Mouse (Mus musculus) brown adipose tissue, adult 24 weeks (tissue): ENCODE measurements around the gene Pex26. TPM values are rescaled to one million over a fixed set of nuclear protein-coding genes. Genes with fewer than 3 reads are reported as not detected.

Source experiments
- H3K27ac ChIP-seq: fragments of 200-500 bp; replicated peaks from 2 replicates; pipeline ENCODE4 v1.5.1; 2012; ENCODE audit warnings: low read depth, mild to moderate bottlenecking, low read length
- H3K4me1 ChIP-seq: fragments of 200-500 bp; 2 replicates; pipeline ENCODE4 v1.6.1; 2012; ENCODE audit warnings: low read length, mixed read lengths; ENCODE audit not compliant: control insufficient read depth, insufficient read depth, insufficient read length
- H3K4me3 ChIP-seq: fragments of 200-500 bp; 2 replicates; pipeline ENCODE4 v1.5.1; 2012; ENCODE audit warnings: low read depth, mild to moderate bottlenecking, low read length, moderate library complexity; ENCODE audit not compliant: insufficient read depth
- polyA plus RNA-seq: library from polyadenylated mRNA; stranded (reverse); fragments of >200 nt; gene quantifications from 2 replicates; pipeline ENCODE4 v1.2.4, GENCODE M21; 2012; ENCODE audit not compliant: missing spikeins, insufficient read depth, insufficient read length

Gene Pex26
- polyA plus RNA-seq, 1 experiment: 4.1 TPM

DNA sequence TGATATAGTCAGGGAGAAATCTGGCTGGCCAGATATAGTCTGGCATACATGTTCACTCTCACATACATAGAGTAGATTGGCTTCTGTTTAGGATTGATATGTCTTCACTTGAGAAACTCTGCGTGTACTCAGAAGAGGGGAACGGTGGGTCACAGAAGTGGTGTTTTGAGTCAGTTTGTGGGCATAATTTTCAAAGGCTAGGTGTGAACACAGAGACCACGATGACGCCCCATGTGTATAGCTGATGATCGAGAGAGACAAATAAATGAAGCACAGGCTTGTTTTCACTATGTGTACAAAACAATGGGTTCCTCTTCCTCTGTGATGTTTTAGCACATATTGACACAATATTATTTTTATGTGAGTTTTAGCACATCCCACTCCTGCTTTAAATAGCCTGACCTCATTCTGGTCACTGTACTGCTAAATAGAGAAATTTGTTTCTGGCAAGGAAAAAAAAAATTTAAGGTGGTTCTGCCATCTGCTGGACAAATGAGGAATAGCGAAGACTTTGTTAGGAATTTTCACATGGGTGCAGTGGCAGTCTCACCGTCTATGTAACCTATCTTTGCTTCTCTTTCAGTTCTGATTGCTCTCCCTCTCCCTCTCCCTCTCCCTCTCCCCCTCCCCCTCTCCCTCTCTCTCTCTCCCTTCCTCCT, 4.6 kb upstream of the Pex26 start:
- no peak overlapping the region for H3K27ac ChIP-seq
- no peaks in the 10 kb centered on the region for H3K4me1 ChIP-seq
- H3K4me3 ChIP-seq: no peak overlapping the region

DNA sequence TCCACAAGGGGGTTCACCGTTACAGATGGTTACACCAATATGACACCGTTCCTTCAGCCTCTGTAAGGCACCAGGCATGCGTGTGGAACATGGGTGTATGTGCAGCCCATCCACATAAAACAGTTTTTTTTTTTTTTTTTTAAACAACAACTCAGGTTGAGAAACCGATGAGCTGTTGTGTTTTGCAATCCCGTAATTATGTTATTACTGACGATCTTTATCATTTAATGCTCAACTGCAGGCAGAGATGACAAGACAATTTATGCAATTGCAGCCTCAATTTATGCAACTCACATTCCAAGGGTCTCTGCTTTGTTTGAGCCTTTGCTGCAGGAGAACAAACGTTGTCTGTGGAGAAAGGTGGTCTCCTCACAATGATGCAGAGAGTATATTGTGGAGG, 3.6 kb upstream of the Pex26 start:
- H3K27ac ChIP-seq: no peak overlapping the region
- no peaks in the 10 kb centered on the region for H3K4me1 ChIP-seq
- no peak overlapping the region for H3K4me3 ChIP-seq

DNA sequence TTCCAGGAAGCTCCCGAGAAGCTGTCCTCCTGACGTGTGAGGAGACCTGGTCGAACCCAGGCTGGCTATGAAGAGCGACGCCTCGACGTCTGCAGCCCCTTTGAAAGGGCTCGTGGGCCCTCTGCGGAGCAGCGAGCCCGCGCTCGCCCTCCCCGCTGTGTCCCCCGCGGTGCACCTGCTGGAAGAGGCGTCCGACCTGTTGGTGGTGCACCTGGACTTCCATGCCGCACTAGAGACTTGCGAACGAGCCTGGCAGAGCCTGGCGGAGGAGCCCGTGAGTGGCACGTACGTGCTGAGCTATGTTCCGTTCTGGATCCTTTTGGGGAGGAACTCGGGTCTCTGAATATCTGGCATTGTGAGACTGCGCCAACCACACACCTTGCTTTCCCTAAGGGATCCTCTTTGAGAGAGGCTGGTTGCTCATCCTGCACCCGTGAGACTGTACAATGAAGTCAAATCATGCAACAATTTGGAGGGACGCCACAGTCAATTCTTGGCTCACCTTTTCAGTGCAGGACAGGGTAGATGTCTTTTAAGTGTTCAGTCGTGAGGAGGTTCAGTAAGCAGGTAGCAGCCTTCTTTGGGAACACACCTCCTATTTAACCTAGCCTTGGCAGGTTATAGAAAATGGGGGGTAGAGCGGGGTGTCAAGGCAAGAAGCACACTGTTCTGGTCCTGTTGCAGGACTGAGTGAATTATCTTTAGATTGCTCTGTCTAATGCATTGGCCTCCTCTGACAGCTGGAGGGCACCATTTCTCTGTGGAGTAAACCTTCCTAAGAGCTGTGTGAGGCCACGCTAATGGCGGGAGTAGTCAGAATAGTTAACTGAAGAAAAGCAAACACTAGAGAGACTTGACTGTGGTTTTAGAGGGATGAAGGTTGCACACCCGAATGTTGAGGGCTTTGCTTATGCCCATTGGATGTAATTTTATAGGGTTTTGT, 1.0 kb downstream of the Pex26 start:
- H3K27ac ChIP-seq: no peak overlapping the region
- H3K4me1 ChIP-seq: no peaks in the 10 kb centered on the region; the same call in 1 of the 2 replicates
- H3K4me3 ChIP-seq: peak overlapping the region; percentile 82

DNA sequence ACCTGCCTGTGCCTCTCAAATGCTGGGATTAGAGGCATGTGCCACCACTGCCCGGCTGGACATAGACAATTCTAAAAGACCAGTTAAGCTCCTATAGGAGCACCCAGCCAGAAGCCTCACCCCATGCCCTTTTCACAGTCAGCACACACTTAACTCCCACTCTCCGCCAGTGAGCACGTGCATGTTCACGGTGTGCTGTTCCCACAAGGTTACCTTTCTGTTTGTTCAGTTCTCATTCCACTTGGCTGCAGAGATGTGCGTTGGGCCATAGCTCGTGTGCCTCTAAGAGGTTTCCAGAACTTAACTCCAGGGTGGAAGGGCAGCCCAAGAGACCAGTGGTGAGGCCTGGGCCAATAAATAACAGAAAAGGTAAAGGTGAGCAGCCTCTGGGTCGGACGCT, 1.8 kb downstream of the Pex26 start:
- no peaks in the 10 kb centered on the region; the same call in 1 of the 2 replicates for H3K4me1 ChIP-seq
- no peak overlapping the region for H3K27ac ChIP-seq
- H3K4me3 ChIP-seq: no peak overlapping the region

DNA sequence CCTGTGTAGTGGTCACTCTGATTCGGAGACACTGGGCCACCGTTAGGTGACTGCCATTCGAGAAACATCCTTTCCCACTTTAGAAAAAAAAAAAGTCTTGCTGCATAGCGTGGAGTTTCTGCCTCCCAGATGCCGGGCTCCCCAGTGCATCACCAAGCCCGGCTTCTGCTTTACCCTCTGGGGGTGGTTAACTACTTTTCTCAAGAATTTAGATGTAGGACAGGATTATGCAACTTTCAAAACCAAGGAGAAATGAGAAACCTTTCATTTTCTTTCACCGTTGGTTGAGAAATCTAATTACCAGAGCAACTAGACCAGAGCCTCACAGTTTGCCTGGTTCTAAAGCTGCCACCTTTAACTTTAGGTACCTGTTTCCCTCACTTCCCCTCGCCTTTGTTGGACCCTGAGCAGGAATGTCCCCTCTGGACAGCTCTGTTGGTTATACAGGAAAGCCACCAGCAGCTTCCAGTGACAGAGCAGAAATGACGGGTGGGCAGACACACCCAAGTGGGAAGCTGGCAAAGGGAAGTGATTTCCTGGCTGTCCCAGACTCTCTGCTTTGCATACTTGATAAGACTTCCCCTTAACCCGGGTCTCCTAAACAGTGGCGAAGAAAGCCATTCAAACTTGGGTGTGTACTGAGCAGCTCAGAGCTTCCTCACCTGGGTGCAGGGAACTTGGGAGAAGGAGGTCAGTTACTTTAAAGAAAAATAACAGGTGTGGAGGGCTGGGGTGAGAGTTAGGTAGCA, 8.0 kb downstream of the Pex26 start:
- Histone ChIP-seq H3K4me1 (no peaks in the 10 kb centered on the region), H3K27ac (no peak overlapping the region), H3K4me3 (no peak overlapping the region)

DNA sequence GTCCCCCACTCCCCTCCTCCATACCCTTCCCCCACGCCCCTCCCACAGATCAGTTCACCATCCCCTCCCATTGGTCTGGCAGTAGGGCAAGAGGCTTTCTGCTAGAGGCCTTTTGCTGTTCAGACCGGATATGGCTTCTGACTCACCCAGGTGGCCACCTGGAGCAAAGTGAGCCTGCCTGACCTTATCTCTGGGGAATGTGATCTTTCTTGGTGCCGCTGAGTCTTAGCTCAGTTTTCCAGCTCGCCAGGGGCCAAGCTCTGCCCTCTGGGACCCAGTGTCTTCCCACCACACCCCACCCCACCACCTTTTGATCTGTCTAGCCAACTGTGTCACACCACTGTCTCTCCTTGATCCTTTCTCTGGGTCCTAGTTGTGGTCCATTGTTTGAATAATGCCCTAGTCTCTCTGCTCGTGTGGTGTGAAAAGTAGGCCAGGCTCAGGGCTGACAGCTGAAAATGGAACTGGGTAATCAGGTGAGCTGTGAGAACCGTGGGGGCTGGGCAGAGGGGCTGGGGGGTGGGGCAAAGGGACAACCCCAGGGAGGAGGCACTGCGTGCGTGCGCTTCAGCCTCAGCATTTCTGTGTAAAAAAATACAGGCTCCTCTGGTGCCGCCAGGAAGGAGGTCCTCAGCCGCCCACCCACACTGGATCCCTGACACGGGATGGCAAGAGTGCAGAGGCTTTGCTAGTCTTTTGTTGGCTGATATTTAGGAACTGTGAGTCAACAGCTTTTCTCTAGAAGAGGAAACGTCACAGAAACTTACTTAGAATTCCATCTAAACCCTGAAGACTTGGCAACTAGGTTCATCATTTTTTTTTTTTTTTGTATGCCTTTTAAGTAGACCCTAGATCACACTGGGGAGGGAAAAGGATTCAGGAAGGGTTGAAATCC, 10.8 kb downstream of the Pex26 start:
- Histone ChIP-seq H3K4me1 (no peaks in the 10 kb centered on the region), H3K4me3 (no peak overlapping the region), H3K27ac (no peak overlapping the region)

DNA sequence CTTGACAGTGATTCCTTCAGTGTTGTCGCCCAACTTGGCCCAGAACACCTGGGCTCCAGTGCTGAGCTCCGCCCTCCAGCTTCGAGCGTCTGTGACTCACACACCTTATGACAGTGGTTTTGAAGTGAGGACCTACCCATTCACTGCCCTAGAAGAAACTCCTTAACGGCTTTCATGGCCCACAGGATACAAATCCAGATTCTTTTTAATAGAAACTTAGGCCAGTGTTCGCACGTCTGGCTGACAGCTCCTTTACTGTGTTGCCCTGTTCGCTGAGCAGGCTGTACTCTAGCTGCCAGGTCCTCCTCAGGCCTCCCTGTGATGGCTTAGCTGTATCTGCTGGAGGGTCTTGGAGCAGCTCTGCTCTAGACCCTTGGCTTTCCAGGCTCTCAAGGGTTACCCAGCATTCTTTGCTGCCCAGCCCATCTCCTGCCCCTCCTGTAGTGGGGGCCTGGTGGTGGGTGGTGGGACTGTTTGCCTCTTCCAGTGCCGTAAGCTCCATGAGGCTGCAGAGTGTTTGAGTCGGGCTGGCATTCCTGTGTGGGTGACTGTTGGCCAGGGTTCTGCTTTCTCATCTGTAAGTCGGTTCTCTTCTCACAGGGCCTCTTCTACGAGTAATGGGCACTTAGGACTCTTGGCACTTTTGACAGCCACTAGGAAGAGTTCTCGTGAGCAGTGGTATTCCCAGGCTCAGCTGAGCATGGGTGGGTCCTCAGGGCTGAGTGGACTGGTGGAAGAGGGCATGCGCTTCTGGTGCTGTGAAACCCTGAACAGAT, 11.7 kb downstream of the Pex26 start:
- H3K4me3 ChIP-seq: no peak overlapping the region
- no peaks in the 10 kb centered on the region for H3K4me1 ChIP-seq
- H3K27ac ChIP-seq: no peak overlapping the region

DNA sequence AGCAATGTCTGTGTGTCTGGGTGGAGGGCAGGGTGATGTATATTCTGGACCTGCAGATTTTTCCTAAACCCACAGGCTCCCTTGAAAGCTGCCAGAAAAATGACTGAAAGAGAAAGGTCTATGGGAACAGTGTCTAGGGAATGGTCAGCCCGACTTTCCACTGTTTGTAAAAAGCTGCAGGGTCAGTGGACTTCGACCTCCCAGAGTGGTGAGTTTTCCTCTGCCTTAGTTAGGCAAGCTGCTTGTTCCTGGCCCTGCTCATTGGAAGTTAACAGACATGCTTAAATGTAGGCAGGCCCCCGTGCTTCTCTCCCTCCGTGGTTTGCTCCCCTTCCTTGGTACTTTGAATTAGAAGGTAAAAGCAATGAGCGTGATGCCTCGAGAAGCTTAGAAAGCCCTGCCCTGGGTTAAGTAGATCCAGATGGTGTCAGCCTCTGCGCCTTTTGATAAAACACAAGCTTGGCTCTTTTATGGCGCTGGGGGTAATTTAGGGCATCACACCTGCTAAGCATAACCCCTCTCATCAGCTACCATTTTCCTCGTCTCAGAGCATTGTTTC, 14.4 kb downstream of the Pex26 start:
- Histone ChIP-seq H3K4me1 (no peaks in the 10 kb centered on the region), H3K4me3 (no peak overlapping the region), H3K27ac (no peak overlapping the region)

DNA sequence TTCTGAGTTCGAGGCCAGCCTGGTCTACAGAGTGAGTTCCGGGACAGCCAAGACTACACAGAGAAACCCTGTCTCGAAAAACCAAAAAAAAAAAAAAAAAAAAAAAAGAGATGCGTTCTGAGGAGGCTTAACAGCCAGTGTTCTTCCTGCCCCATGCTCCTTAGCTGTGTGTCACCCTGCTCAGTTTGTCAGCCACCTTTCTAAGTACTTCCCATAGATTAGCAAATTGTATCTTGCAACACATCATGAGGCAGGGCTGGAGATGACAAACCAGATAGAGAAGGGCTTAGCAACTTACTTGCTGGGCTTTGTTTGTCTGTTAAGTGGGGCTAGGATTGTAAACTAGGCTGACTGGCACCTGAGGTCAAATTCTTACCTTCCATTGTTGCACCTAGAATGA, 17.0 kb downstream of the Pex26 start:
- Histone ChIP-seq H3K27ac (no peak overlapping the region), H3K4me1 (no peaks in the 10 kb centered on the region), H3K4me3 (no peak overlapping the region)

DNA sequence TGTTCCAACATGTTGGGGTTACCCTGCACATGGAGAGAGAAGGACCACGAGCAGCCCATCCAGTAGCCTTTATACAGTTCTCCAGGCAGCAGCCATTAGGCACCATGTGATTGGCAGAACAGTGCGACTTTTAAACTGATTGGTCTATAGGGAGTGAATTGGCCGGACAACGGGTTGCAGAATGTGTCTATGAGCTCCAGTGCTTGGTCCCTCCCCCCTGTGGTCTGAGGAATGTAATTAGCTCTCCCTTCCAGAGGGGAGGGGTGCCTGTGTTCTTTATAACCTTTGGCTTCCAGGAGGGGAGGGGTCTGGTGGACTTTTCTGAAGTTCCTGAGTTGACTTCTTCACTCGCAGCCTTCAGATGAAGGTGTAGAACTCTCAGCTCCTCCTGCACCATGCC, 18.6 kb downstream of the Pex26 start:
- Histone ChIP-seq H3K4me3 (no peak overlapping the region), H3K27ac (no peak overlapping the region)

DNA sequence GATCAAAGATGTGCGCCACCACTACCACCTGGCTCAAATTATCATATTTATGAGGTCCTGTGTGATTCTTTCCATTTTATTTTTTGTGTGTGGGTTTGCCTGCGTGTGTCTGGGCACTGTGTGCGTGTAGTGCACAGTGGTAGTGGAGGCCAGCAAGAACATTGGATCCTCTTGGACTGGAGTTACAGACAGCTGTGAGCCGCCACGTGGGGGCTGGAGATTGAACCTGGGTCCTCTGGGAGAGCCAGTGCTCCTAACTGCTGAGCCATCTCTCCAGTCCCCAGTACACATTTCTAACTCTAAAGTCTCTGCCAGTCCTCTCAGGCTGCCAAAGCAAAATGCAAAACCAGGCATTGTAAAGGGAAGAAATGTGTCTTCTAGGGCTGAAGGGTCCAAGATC, 23.0 kb downstream of the Pex26 start:
- H3K27ac ChIP-seq: no peak overlapping the region

More for the DNA sequence above, 18.6 kb downstream of the Pex26 start:
- 0 out of 2 replicates have a peak, but pooled peaks cover 2% of the 10 kb centered on the region for H3K4me1 ChIP-seq

DNA sequence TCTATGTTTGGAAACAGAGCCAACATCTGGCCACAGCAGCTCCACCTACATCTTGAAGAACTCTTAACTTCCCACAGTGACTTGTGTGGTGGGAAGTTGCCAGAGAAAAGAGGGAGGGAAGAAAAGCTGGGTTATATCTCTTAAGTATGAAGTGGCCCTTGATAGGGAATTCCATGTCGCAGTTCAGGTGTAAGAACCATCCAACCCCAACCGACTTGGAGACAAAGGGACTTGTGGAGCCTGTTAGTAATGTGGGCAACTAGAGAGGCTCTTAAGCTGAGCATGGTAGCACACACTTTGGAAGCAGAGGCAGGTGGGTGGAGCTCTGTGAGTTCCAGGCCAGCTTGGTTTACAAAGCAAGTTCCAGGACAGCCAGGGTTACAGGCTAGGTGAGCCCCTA, 26.1 kb downstream of the Pex26 start:
- Histone ChIP-seq H3K4me1 (0 out of 2 replicates have a peak, but pooled peaks cover 2% of the 10 kb centered on the region), H3K27ac (no peak overlapping the region), H3K4me3 (no peak overlapping the region)

More for the DNA sequence above, 23.0 kb downstream of the Pex26 start:
- H3K4me1 ChIP-seq: 0 out of 2 replicates have a peak, but pooled peaks cover 2% of the 10 kb centered on the region
- H3K4me3 ChIP-seq: no peak overlapping the region

DNA sequence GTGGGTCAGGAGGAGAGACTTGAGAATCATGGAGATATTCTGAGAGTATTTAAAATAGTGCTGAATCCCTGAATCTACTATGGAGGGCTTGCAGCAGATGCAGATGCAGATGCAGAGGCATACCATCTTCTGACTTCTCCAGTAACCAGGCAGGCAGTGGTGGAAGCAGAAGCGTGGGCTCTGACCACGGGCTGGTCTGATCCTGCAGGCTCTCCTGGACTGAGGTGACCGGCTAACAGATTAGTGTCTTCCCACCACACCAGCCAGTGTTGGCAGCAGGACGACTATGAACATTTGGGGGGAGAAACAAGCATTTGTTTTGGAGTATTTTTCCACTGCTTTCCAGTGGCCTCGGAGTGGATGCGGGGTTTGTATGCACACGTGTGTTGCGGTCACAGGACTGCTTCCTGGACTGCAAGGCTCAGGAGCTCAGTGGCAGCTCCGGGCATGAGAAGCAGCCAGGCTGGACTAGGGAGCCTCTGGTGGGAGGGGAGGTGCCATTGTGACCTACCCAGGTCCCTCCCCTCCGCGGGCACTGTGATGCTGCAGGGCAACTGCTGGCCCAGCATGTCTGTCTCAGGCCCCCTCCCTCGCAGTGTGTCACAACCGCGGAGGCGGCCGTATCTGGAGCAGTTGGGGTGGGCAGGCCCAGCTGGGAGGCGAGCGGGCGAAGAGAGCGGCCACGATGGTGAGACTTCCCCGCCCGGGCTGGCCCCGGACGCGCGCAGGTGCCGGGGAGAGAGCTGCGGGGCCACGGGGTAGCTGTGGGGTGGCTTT, 26.9 kb downstream of the Pex26 start, which contains the start of gene Tuba8:
TSS of gene Tuba8 (plus strand) at position 548 of the 777 bp plus-strand sequence.
- 0 out of 2 replicates have a peak, but pooled peaks cover 2% of the 10 kb centered on the region for H3K4me1 ChIP-seq
- peak within 1 kb of the TSS; percentile 80 for H3K27ac ChIP-seq
- H3K4me3 ChIP-seq: peak within 1 kb of the TSS; percentile 59
